Comparison of ENCODE assay signal across 13 mouse cellular contexts in genomic region chr9:120851914-120852313, GRCm38 (mm10).
"Had no signal": no experiment of that assay in that cellular context is flagged by ENCODE, and none has a peak within 500 bp of the region (broad histone marks: within the 10 kb centered on the region; RNA-seq: fewer than 3 reads in every experiment).

No protein-coding gene starts in this region.

- H3K4me2 ChIP-seq: liver, embryonic 13.5 days; midbrain, embryonic 11.5 days; neural tube, embryonic 12.5 days; stomach, embryonic 15.5 days had no signal

- H3K27me3 ChIP-seq: liver, embryonic 13.5 days; neural tube, embryonic 12.5 days; stomach, embryonic 15.5 days had no signal

- H3K27ac ChIP-seq: liver, embryonic 13.5 days; neural tube, embryonic 12.5 days had no signal

- H3K4me3 ChIP-seq: liver, embryonic 13.5 days; neural tube, embryonic 12.5 days; stomach, embryonic 15.5 days had no signal

- H3K36me3 ChIP-seq: liver, embryonic 13.5 days; neural tube, embryonic 12.5 days; stomach, embryonic 15.5 days had no signal

- H3K4me1 ChIP-seq: neural tube, embryonic 12.5 days had no signal

- DNase-seq: layer of hippocampus, adult 9-11 months; liver, embryonic 13.5 days; lung, adult 2 months; lung, postnatal 14 days; lung, postnatal 4 days; midbrain, embryonic 14.5 days; retina, postnatal 1 day; right cerebral cortex, postnatal 25 days; spleen, adult 18-20 months; thymus, postnatal 25 days had no signal

- H3K9ac ChIP-seq: liver, embryonic 13.5 days; neural tube, embryonic 12.5 days; stomach, embryonic 15.5 days had no signal

- H3K9me3 ChIP-seq: liver, embryonic 13.5 days; neural tube, embryonic 12.5 days; stomach, embryonic 15.5 days had no signal
